8 mouse cellular contexts compared by ENCODE assay signal in genomic region chr6:113326533-113327315, GRCm38 (mm10). TPM values are rescaled to one million over a fixed set of nuclear protein-coding genes. Genes with fewer than 3 reads are reported as not detected.
DNase-seq lines count a peak whose midpoint lies in the region; ATAC-seq lines count a peak whose summit lies in the region.

TSS of gene Ogg1 (plus strand) at chr6:113326972.

- peak; percentile 99 for DNase-seq in WW6 (ENCODE audit: low read depth, low spot score)
- peak; percentile 93 to 95 for DNase-seq in cerebellum, postnatal 4 days (ENCODE audit: low spot score in 2 of 2)
- DNase-seq in gastrocnemius, adult 18-20 months (ENCODE audit: low spot score): peak; percentile 99
- DNase-seq in left cerebral cortex, adult 18-20 months (ENCODE audit: low spot score in 2 of 2): peak; percentile 95 to 99
- peak; percentile 100 for DNase-seq in right cerebral cortex, adult 18-20 months
- DNase-seq in urinary bladder, postnatal 10 days (ENCODE audit: low spot score): peak; percentile 88

- peak within 1 kb of the TSS; percentile 89 for H3K27ac ChIP-seq in hindbrain, embryonic 16.5 days (ENCODE audit: low read depth, low read length)
- H3K27ac ChIP-seq in macrophage: peak within 1 kb of the TSS; percentile 80

- peak; percentile 99 for ATAC-seq in hindbrain, embryonic 16.5 days

- no peaks in the 10 kb centered on the region for H3K27me3 ChIP-seq in hindbrain, embryonic 16.5 days (replicated peaks; ENCODE audit: control insufficient read depth, insufficient read depth, low read length)

- H3K79me2 ChIP-seq in macrophage (ENCODE audit: inconsistent target): peaks cover 16% of the 10 kb centered on the region; the same call in 1 of the 2 replicates

- peak within 1 kb of the TSS; percentile 65 for H3K4me3 ChIP-seq in hindbrain, embryonic 16.5 days (ENCODE audit: low read length)
- peak within 1 kb of the TSS; percentile 61 for H3K4me3 ChIP-seq in macrophage (ENCODE audit: inconsistent target)

- peak within 1 kb of the TSS; percentile 94 for H3K4me2 ChIP-seq in hindbrain, embryonic 16.5 days (ENCODE audit: low read length)

- H3K9ac ChIP-seq in hindbrain, embryonic 16.5 days (ENCODE audit: low read depth, low read length): peak within 1 kb of the TSS; percentile 70

- H3K9me3 ChIP-seq in hindbrain, embryonic 16.5 days (ENCODE audit: control insufficient read depth, low read length): no peaks in the 10 kb centered on the region

- peaks cover 26% of the 10 kb centered on the region for H3K36me3 ChIP-seq in hindbrain, embryonic 16.5 days (ENCODE audit: control insufficient read depth, insufficient read depth, low read length)
- H3K36me3 ChIP-seq in macrophage (ENCODE audit: inconsistent target): peaks cover 31% of the 10 kb centered on the region

- under 1% methylated on average over 52 of the region's 52 CpGs for WGBS in hindbrain, embryonic 16.5 days
- under 1% methylated on average over 51 of the region's 52 CpGs for WGBS in macrophage (ENCODE audit: missing documents)

- peaks cover 7% of the 10 kb centered on the region for H3K4me1 ChIP-seq in hindbrain, embryonic 16.5 days (ENCODE audit: control insufficient read depth, insufficient read depth, low read depth, low read length)

RNA-seq across cellular contexts. Expression of gene Ogg1, which starts in this region (rescaled TPM):
- 1 to 10 TPM; 5.6 to 5.8 TPM for total RNA-seq in gastrocnemius, adult 18-20 months (2021)
- 7.0 and 10.6 TPM in 2 replicates for polyA plus RNA-seq in hindbrain, embryonic 16.5 days (2015; fragmentation: Nextera tagmentation; extraction: Ambion mirVana)
- total RNA-seq in left cerebral cortex, adult 18-20 months (2021): 1 to 10 TPM; 7.4 to 7.9 TPM
- 10 to 100 TPM in 11 of 26 experiments, 1 to 10 TPM in 15; 1.3 to 17.8 (median 7.8) TPM for total RNA-seq in macrophage (2018; cell fraction: chromatin; rRNA removed)
- total RNA-seq in macrophage (2018; cell fraction: cytosol; rRNA removed): 10 to 100 TPM in 5 of 26 experiments, 1 to 10 TPM in 21; 4.6 to 13.7 (median 8.1) TPM
- 10 to 100 TPM in 9 of 26 experiments, 1 to 10 TPM in 16, under 1 TPM in 1; 0.99 to 21.8 (median 8.4) TPM for total RNA-seq in macrophage (2018; cell fraction: nucleus; rRNA removed)
- 5.2 to 11.7 TPM (median 7.6 TPM) in 3 replicates for polyA plus RNA-seq in macrophage (2018)

Comparison
In these comparisons a context has a peak if more than half of its experiments do, and no peak if none do; other contexts are left out.
1. Peak in every context shown above with its lines: DNase-seq, ATAC-seq, H3K4me3 ChIP-seq and H3K27ac ChIP-seq.